Mouse (Mus musculus) adrenal gland, postnatal 14 days (tissue): Measurements from ENCODE around the gene Qtrt2. TPM values are rescaled to one million over a fixed set of nuclear protein-coding genes. Genes with fewer than 3 reads are reported as not detected.

ENCODE experiments used
- DNase-seq: peaks from one replicate; pipeline ENCODE4 v3.0.0; 2021; ENCODE audit warnings: mixed read lengths
- total RNA-seq: library from RNA; stranded (reverse); gene quantifications from 2 replicates; pipeline ENCODE4 v1.2.3, GENCODE M21; 2021

Qtrt2 gene
- total RNA-seq, 1 experiment from 2014 or later, result 31.9 TPM

GRCm38 (mm10) chr16:43925001-43925558, 1.5 kb downstream of the Qtrt2 start:
- DNase-seq, result no peak

GRCm38 (mm10) chr16:43922630-43923029, 4.0 kb downstream of the Qtrt2 start:
- no peak for DNase-seq

GRCm38 (mm10) chr16:43922024-43922423, 4.6 kb downstream of the Qtrt2 start:
- DNase-seq, result no peak

- no peak for DNase-seq
Measured at GRCm38 (mm10) chr16:43918867-43919266, 7.7 kb downstream of the Qtrt2 start.

- DNase-seq, result no peak
Measured at GRCm38 (mm10) chr16:43908881-43909280, 17.7 kb downstream of the Qtrt2 start.

GRCm38 (mm10) chr16:43900571-43900970, 26.0 kb downstream of the Qtrt2 start:
- DNase-seq, result no peak

GRCm38 (mm10) chr16:43900138-43900537, 26.5 kb downstream of the Qtrt2 start:
- DNase-seq, result no peak

GRCm38 (mm10) chr16:43894501-43894900, 32.1 kb downstream of the Qtrt2 start:
- no peak for DNase-seq

GRCm38 (mm10) chr16:43890747-43891336, 35.8 kb downstream of the Qtrt2 start:
- DNase-seq, result no peak

- peak; percentile 86 for DNase-seq
Measured at GRCm38 (mm10) chr16:43890005-43890336, 36.6 kb downstream of the Qtrt2 start.

GRCm38 (mm10) chr16:43889208-43890004, 37.2 kb downstream of the Qtrt2 start, which contains the start of gene Ccdc191:
TSS of gene Ccdc191 (plus strand) at chr16:43889800.
- DNase-seq, result peak; percentile 99

- DNase-seq, result no peak
Measured at GRCm38 (mm10) chr16:43882329-43882728, 44.3 kb downstream of the Qtrt2 start.

GRCm38 (mm10) chr16:43881636-43882035, 45.0 kb downstream of the Qtrt2 start:
- no peak for DNase-seq

- no peak for DNase-seq
Measured at GRCm38 (mm10) chr16:43879769-43880168, 46.8 kb downstream of the Qtrt2 start.

GRCm38 (mm10) chr16:43871419-43871818, 55.2 kb downstream of the Qtrt2 start:
- DNase-seq, result peak; percentile 72

- no peak for DNase-seq
Measured at GRCm38 (mm10) chr16:43869805-43870204, 56.8 kb downstream of the Qtrt2 start.

- DNase-seq, result no peak
Measured at GRCm38 (mm10) chr16:43860624-43861023, 66.0 kb downstream of the Qtrt2 start.

GRCm38 (mm10) chr16:43858941-43859476, 67.6 kb downstream of the Qtrt2 start:
- DNase-seq, result no peak

- DNase-seq, result no peak
Measured at GRCm38 (mm10) chr16:43849839-43850238, 76.8 kb downstream of the Qtrt2 start.

GRCm38 (mm10) chr16:43841236-43841635, 85.4 kb downstream of the Qtrt2 start:
- DNase-seq, result no peak

- no peak for DNase-seq
Measured at GRCm38 (mm10) chr16:43831957-43832356, 94.7 kb downstream of the Qtrt2 start.

GRCm38 (mm10) chr16:43827492-43827891, 99.1 kb downstream of the Qtrt2 start:
- DNase-seq, result no peak

- no peak for DNase-seq
Measured at GRCm38 (mm10) chr16:43818404-43818803, 108.2 kb downstream of the Qtrt2 start.
